Mouse (Mus musculus): ENCODE data around the gene Gm45062. TPM values are rescaled to one million over a fixed set of nuclear protein-coding genes. Genes with fewer than 3 reads are reported as not detected.

Gm45062 gene
- total and polyA plus RNA-seq, 3 experiments = 2.7 to 4.1 (median 3.2) TPM

DNA sequence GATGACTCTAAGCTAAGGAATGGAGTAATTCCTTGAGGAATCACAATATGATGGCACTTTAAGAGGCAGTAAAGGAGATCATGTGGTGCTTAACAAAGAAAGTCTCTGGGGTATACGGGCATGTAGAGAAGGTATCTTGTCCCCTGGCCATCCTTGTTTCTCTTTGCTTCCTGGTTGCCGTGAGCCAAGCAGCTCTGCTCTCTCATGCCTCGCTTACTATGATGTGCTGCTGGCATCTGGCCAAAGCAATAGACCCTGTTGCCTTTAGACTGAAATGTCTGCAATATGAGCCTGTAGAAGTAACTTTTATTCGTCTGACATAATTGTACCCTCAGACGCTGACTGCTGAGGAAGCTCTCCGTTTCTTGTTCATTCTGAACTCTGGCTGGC lies 238.6 kb downstream of the Gm45062 start:
- dilution Hi-C loops (cut with MboI; ENCODE audit: extremely low pct_ligation_motif_present, extremely low pct_unique_long_range_greater_than_20kb, low sequenced_read_pairs) = no loop called here

DNA sequence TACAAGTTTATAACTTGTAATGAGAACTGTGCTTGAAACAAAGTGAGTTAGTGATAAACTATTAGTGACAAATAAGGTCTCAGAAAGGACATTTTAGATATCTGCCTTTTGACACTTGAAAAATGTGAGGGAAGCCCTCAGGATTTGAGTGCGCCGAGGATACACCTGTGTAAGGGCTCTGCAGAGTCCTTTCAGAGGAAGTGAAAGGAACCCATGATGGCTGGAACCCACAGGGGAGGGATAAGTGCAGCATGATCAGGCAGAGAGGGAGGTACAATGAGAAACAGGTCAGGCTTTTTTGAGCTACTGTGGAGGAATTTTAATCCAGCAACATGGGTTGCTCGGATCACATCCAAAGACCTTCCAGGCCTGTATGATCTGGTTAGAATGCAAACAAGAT lies 239.7 kb downstream of the Gm45062 start:
- Histone ChIP-seq H3K79me2 (replicated peaks; ENCODE audit: control insufficient read depth, extremely low read depth, insufficient read depth, poor library complexity, severe bottlenecking) (no peaks in the 10 kb centered on the region), H3K4me3 (replicated peaks in 1 of 3; ENCODE audit: low read depth in 2 of 3, low read length in 2 of 3, poor library complexity in 1 of 3) (no peak overlapping the region), H3K9ac (ENCODE audit: insufficient read depth, low read depth) (no peak overlapping the region), H3K4me1 (ENCODE audit: control insufficient read depth in 1 of 2, insufficient read depth in 2 of 2) (peaks cover 7 to 74% of the 10 kb centered on the region in 2 experiments), H3K27ac (ENCODE audit: insufficient read depth, low read depth) (no peak overlapping the region), H3K4me2 (ENCODE audit: insufficient read depth, low read depth, poor library complexity, severe bottlenecking) (0 out of 2 replicates have a peak overlapping the region, but pooled peaks have one; percentile 19), H3K27me3 (replicated peaks) (no peaks in the 10 kb centered on the region), H3K9me3 (replicated peaks; ENCODE audit: low read length) (peaks cover 5% of the 10 kb centered on the region), H3K36me3 (replicated peaks in 1 of 2; ENCODE audit: control insufficient read depth in 1 of 2, insufficient read depth in 1 of 2, low read length in 1 of 2) (no peaks in the 10 kb centered on the region)
- DNase-seq (ENCODE audit: extremely low read depth) = peak; percentile 58
- TF ChIP-seq USF2 (conservative IDR thresholded peaks at IDR 0.05; ENCODE audit: low read depth, low read length) (no peak), JUND (conservative IDR thresholded peaks at IDR 0.05; ENCODE audit: low read depth, low read length) (no peak), TBP (conservative IDR thresholded peaks at IDR 0.05; ENCODE audit: low read depth, low read length) (no peak), E2F4 (IDR thresholded peaks at IDR 0.05; ENCODE audit: insufficient replicate concordance, low read depth, low read length) (no peak), ETS1 (conservative IDR thresholded peaks at IDR 0.05; ENCODE audit: low read depth, low read length) (peak; percentile 27; the same call in 1 of the 2 replicates), RCOR1 (conservative IDR thresholded peaks at IDR 0.05; ENCODE audit: low read depth, low read length) (no peak), IRF4 (IDR thresholded peaks at IDR 0.05; ENCODE audit: low read depth, low read length) (peak; percentile 70), CHD1 (IDR thresholded peaks at IDR 0.05; ENCODE audit: low read depth, low read length) (no peak), CTCF (conservative IDR thresholded peaks at IDR 0.05 in 1 of 2, IDR thresholded peaks at IDR 0.05 in 1 of 2; ENCODE audit: low read depth in 2 of 2, low read length in 2 of 2) (no peak), POLR2A (IDR thresholded peaks at IDR 0.05; ENCODE audit: low read depth, low read length) (no peak), CHD2 (IDR thresholded peaks at IDR 0.05; ENCODE audit: low read length) (peak; percentile 65; the same call in 1 of the 2 replicates), EP300 (IDR thresholded peaks at IDR 0.05; ENCODE audit: low read length) (peak; percentile 80; the same call in 1 of the 2 replicates), MYC (IDR thresholded peaks at IDR 0.05; ENCODE audit: low read depth, low read length) (peak; percentile 62; the same call in 1 of the 2 replicates), ZC3H11A (IDR thresholded peaks at IDR 0.05; ENCODE audit: low read depth, low read length) (no peak), NELFE (IDR thresholded peaks at IDR 0.05; ENCODE audit: low read depth, low read length) (no peak), HCFC1 (IDR thresholded peaks at IDR 0.05; ENCODE audit: low read depth, low read length) (no peak), SMC3 (IDR thresholded peaks at IDR 0.05; ENCODE audit: low read depth, low read length) (no peak), POLR2AphosphoS2 (IDR thresholded peaks at IDR 0.05; ENCODE audit: low read depth, low read length) (no peak), BHLHE40 (IDR thresholded peaks at IDR 0.05; ENCODE audit: low read depth, low read length) (no peak), MEF2A (IDR thresholded peaks at IDR 0.05; ENCODE audit: borderline replicate concordance, low read depth, low read length) (no peak), ZNF384 (IDR thresholded peaks at IDR 0.05; ENCODE audit: low read depth, low read length) (no peak), USF1 (IDR thresholded peaks at IDR 0.05; ENCODE audit: low read depth, low read length) (no peak), MXI1 (IDR thresholded peaks at IDR 0.05; ENCODE audit: low read depth, low read length) (no peak), TCF12 (IDR thresholded peaks at IDR 0.05; ENCODE audit: low read depth, low read length) (peak; percentile 36; the same call in 1 of the 2 replicates)
- in situ Hi-C loops (cut with MboI; ENCODE audit: low pct_ligation_motif_present, low pct_unique_long_range_greater_than_20kb, low sequenced_read_pairs) = loop anchor here (10.0 kb wide), 1 partner anchor 204 kb away; no protein-coding TSS in a partner anchor
- dilution Hi-C loops (cut with MboI; ENCODE audit: extremely low pct_ligation_motif_present, extremely low pct_unique_long_range_greater_than_20kb, low sequenced_read_pairs) = no loop called here

More for the DNA sequence above, 238.6 kb downstream of the Gm45062 start:
- Histone ChIP-seq H3K27ac (ENCODE audit: insufficient read depth, low read depth) (no peak overlapping the region), H3K9me3 (replicated peaks; ENCODE audit: low read length) (peaks cover 5% of the 10 kb centered on the region), H3K79me2 (replicated peaks; ENCODE audit: control insufficient read depth, extremely low read depth, insufficient read depth, poor library complexity, severe bottlenecking) (no peaks in the 10 kb centered on the region), H3K27me3 (replicated peaks) (no peaks in the 10 kb centered on the region), H3K9ac (ENCODE audit: insufficient read depth, low read depth) (no peak overlapping the region), H3K4me1 (ENCODE audit: control insufficient read depth in 1 of 2, insufficient read depth in 2 of 2) (peaks cover 7 to 67% of the 10 kb centered on the region in 2 experiments), H3K4me3 (replicated peaks in 1 of 3; ENCODE audit: low read depth in 2 of 3, low read length in 2 of 3, poor library complexity in 1 of 3) (no peak overlapping the region), H3K36me3 (replicated peaks in 1 of 2; ENCODE audit: control insufficient read depth in 1 of 2, insufficient read depth in 1 of 2, low read length in 1 of 2) (no peaks in the 10 kb centered on the region), H3K4me2 (ENCODE audit: insufficient read depth, low read depth, poor library complexity, severe bottlenecking) (no peak overlapping the region)
- no peak for DNase-seq (ENCODE audit: extremely low read depth)
- TF ChIP-seq ETS1 (conservative IDR thresholded peaks at IDR 0.05; ENCODE audit: low read depth, low read length) = no peak
- TF ChIP-seq TCF12 (IDR thresholded peaks at IDR 0.05; ENCODE audit: low read depth, low read length) = no peak
- no peak for TF ChIP-seq MAX (IDR thresholded peaks at IDR 0.05; ENCODE audit: low read length)
- no peak for TF ChIP-seq HCFC1 (IDR thresholded peaks at IDR 0.05; ENCODE audit: low read depth, low read length)
- no peak for TF ChIP-seq SIN3A (IDR thresholded peaks at IDR 0.05; ENCODE audit: low read length)
- TF ChIP-seq MXI1 (IDR thresholded peaks at IDR 0.05; ENCODE audit: low read depth, low read length) = no peak
- no peak for TF ChIP-seq GABPA (IDR thresholded peaks at IDR 0.05; ENCODE audit: insufficient replicate concordance, low read depth, low read length)
- no peak for TF ChIP-seq JUND (conservative IDR thresholded peaks at IDR 0.05; ENCODE audit: low read depth, low read length)
- TF ChIP-seq RAD21 (IDR thresholded peaks at IDR 0.05; ENCODE audit: low read depth, low read length) = no peak
- TF ChIP-seq PAX5 (IDR thresholded peaks at IDR 0.05; ENCODE audit: low read length) = no peak
- TF ChIP-seq ZMIZ1 (IDR thresholded peaks at IDR 0.05; ENCODE audit: low read depth, low read length) = no peak
- TF ChIP-seq MAFK (IDR thresholded peaks at IDR 0.05; ENCODE audit: insufficient replicate concordance, low read length) = no peak
- TF ChIP-seq USF1 (IDR thresholded peaks at IDR 0.05; ENCODE audit: low read depth, low read length) = no peak
- TF ChIP-seq POLR2A (IDR thresholded peaks at IDR 0.05; ENCODE audit: low read depth, low read length) = no peak
- no peak for TF ChIP-seq IRF4 (IDR thresholded peaks at IDR 0.05; ENCODE audit: low read depth, low read length)
- no peak for TF ChIP-seq ZKSCAN1 (IDR thresholded peaks at IDR 0.05; ENCODE audit: borderline replicate concordance, low read depth, low read length)
- no peak for TF ChIP-seq SMC3 (IDR thresholded peaks at IDR 0.05; ENCODE audit: low read depth, low read length)
- in situ Hi-C loops (cut with MboI; ENCODE audit: low pct_ligation_motif_present, low pct_unique_long_range_greater_than_20kb, low sequenced_read_pairs) = loop anchor here (10.0 kb wide), 1 partner anchor 203 kb away; no protein-coding TSS in a partner anchor
